Mouse (Mus musculus): ENCODE measurements around the gene Fam49a. TPM values are rescaled to one million over a fixed set of nuclear protein-coding genes. Genes with fewer than 3 reads are reported as not detected.
"Not testable (repeated sequence)": the region's sequence is repeated elsewhere in the genome, so short reads cannot be mapped to it uniquely, and the experiment has no call there.

Gene Fam49a
- total RNA-seq, 2 experiments from 2014 or later = 253 to 256 TPM

DNA sequence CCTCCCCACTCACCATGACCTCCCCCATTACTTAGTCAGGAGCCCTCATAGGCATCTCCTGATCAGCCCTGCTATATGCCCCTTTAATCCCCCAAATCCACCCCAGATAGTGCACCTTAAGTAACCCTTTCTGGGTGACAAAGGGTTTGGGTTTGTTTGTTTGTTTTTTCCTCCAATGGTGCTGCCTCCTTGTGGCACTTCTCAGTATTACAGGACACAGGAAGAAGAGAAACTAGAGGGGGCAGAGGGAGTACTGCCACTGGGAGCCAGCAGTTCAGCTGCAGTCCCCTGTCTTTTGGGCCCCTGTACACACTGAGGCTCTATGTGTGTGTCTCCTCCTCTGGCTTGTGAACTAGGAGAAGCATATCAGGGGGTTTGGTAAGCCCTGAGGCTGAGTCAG lies 51.5 kb downstream of the Fam49a start:
- peak in 1 of 2 experiments; percentile 51 for DNase-seq (ENCODE audit: low spot score in 2 of 2)

DNA sequence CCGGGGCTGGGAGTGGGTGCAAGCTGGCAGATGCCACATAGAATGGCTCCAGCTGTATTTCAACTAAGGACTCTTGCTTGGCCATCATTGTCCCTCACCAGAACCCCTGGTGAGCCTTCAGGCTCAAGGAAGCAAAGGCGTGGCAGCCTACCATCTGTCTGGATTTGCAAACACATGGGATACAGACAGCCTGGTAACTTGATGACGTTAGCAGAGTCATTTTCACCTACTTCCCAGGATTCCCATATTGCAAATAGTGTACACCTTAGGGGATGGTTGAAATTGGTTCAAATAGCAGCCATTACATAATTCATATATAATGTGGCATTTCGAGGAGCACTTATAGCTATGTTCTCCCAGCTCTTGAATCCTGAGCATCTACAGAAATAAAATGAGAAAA lies 52.0 kb downstream of the Fam49a start:
- DNase-seq (ENCODE audit: low spot score in 2 of 2) = no peak

GRCm38 (mm10) chr12:12314326-12314725 lies 52.4 kb downstream of the Fam49a start:
- DNase-seq (ENCODE audit: low spot score in 2 of 2) = no peak

- peak in 1 of 2 experiments; percentile 43 for DNase-seq (ENCODE audit: low spot score in 2 of 2)
These were observed 53.1 kb downstream of the Fam49a start for GRCm38 (mm10) chr12:12315011-12315410.

DNA sequence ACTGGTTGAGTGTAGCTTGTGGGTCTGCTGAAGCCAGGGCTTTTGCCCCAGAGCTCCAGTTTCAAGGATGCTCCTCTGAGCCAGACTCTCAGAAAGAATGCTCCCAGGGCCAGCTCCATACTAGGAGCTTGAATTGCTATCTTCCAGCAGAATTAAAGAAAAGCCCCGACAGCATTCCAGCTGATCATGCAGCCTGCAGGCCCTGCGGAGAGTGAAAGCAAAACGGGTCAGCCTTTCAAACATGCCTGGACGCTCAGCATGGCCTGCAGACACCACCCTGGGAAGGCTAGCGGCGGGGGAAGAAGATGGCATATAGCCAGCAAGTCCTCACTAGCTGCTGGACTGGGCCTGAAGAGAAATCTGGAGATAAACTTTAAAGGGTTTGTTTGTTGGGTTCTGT lies 55.0 kb downstream of the Fam49a start:
- DNase-seq (ENCODE audit: low spot score in 2 of 2) = peak in 1 of 2 experiments; percentile 47

- DNase-seq (ENCODE audit: low spot score in 2 of 2) = no peak
These were observed 55.7 kb downstream of the Fam49a start for GRCm38 (mm10) chr12:12317606-12318005.

- peak in 1 of 2 experiments; percentile 39 for DNase-seq (ENCODE audit: low spot score in 2 of 2)
These were observed 56.3 kb downstream of the Fam49a start for GRCm38 (mm10) chr12:12318140-12318734.

- no peak for DNase-seq (ENCODE audit: low spot score in 2 of 2)
These were observed 58.8 kb downstream of the Fam49a start for GRCm38 (mm10) chr12:12320693-12321092.

- DNase-seq (ENCODE audit: low spot score in 2 of 2) = no peak
These were observed 59.2 kb downstream of the Fam49a start for GRCm38 (mm10) chr12:12321111-12321510.

DNA sequence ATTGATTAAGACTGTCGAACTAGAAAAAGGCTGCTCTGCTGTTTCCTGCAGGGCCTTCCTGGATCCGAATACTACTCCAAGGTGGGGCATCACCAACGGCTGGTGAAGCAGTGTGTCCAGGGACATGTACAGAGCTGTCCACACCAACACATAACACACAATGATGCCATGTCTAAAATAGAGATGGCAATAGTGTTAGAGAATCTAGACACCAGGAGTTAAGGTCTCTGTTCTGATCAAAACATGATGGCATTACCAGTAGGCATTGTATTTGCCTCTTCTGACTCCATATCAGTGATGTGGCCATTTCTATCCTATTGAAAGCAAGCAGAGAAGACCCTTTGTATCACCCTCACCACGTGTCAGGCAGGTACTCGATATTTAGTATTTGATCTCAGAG lies 61.1 kb downstream of the Fam49a start:
- no peak for DNase-seq (ENCODE audit: low spot score in 2 of 2)

DNA sequence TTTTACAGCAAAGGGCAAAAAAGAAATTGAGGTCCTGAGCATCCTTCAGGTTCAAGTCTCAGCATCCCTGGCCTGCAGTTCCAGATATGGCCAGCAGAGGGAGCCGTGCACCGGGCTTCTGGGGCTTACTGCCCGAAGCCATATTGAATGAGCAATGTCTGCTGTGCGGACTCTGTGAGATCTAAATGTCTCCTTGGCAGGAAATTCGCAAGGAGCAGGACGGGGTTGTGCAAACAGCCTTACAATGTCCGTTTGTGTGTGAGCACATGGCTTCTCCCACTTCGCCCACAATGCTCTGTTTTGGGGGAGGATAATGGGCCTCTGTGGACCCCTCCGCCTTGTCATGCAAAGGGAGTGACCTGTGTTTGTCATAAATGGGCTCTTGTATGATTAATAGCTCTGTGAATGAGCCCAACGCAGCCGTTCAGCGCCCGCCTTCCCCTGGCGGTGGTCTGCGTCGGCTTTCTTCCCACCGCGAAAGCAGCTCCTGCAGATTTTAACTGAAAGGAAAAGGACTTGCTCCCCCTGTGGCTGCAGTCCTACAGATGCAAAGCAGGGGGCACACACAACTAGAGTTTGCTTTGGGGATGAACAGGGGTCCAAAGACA lies 61.8 kb downstream of the Fam49a start:
- DNase-seq (ENCODE audit: low spot score in 2 of 2) = peak; percentile 96 to 97

- not testable (repeated sequence) for DNase-seq (ENCODE audit: low spot score in 2 of 2)
These were observed 62.3 kb downstream of the Fam49a start for GRCm38 (mm10) chr12:12324266-12324665.

- DNase-seq (ENCODE audit: low spot score in 2 of 2) = no peak
These were observed 71.8 kb downstream of the Fam49a start for GRCm38 (mm10) chr12:12333526-12334310.

DNA sequence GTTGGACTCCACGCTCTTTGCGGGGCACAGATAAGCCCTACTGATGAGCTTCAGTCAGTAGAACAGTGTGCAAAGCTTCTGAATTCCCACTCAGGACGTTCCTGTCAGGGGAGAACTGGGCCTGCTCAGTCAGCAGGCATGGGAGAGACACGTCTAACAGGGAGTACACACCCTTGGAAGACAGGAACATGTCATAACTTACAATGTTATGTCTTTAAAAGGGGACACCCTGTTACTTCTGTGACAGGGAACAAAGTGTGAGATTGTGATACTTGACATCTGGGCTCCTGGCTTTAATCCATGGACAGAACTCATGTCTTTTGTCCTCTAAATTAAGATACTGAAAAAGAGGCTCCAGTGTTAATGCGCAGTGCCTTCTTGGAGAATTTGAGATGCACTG lies 72.5 kb downstream of the Fam49a start:
- no peak for DNase-seq (ENCODE audit: low spot score in 2 of 2)

DNA sequence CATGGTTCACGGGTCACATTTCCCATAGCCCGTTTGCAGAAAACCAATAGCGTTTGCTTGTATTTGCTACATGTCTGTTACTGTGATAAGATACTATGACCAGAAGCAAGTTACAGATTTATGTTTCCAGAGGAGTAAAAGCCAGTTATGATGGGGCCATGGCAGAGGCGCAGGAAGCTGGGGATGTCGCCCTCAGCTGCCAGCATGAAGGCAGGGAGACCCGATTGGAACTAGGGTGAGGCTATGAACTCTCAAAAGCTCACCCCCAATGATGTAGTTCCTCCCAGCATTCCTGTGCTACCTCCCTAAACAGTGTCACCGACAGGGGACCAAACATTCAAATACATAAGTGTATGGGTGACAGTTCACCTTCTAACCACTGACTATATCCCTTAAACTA lies 73.6 kb downstream of the Fam49a start:
- DNase-seq (ENCODE audit: low spot score in 2 of 2) = no peak

DNA sequence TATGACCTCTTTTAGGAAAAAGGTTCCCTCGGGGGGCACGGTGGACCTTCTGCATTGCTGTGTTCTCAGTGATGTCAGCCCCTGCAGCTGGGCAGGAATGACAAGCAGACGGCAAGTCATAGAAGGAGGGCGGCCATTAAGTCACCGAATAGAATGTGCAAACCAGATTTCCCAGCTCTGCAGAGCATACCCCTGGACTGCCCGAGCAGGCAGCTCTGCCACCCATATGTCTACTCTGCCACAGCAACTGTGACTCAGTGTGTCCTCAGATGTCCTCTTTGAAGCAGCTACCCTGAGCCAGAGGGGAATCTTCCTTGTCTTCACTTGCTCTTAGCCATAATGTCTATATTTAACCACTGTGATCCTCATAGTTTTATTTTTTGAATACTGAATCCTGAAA lies 75.4 kb downstream of the Fam49a start:
- DNase-seq (ENCODE audit: low spot score in 2 of 2) = no peak

DNA sequence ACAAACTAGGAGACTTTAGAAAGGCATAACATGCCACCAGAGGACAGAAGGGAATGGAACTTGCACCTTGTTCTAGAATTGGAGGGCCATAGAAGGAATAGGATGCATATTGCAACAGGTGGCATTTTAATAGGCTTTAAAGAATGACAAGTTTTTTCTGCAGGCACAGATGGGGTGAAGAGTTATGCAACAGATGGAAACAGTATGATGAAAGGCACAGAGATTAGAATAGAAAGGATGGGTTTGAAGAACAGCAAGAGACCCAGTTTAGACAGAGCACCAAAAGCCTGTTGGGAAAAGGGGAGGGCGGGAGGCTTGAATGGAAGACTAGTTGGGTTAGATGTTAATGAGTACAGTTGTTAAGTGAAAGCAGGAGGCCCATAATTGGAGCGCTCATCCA lies 81.4 kb downstream of the Fam49a start:
- no peak for DNase-seq (ENCODE audit: low spot score in 2 of 2)

- DNase-seq (ENCODE audit: low spot score in 2 of 2) = no peak
These were observed 86.7 kb downstream of the Fam49a start for GRCm38 (mm10) chr12:12348625-12349024.

GRCm38 (mm10) chr12:12349645-12350288 lies 87.8 kb downstream of the Fam49a start:
- no peak for DNase-seq (ENCODE audit: low spot score in 2 of 2)

DNA sequence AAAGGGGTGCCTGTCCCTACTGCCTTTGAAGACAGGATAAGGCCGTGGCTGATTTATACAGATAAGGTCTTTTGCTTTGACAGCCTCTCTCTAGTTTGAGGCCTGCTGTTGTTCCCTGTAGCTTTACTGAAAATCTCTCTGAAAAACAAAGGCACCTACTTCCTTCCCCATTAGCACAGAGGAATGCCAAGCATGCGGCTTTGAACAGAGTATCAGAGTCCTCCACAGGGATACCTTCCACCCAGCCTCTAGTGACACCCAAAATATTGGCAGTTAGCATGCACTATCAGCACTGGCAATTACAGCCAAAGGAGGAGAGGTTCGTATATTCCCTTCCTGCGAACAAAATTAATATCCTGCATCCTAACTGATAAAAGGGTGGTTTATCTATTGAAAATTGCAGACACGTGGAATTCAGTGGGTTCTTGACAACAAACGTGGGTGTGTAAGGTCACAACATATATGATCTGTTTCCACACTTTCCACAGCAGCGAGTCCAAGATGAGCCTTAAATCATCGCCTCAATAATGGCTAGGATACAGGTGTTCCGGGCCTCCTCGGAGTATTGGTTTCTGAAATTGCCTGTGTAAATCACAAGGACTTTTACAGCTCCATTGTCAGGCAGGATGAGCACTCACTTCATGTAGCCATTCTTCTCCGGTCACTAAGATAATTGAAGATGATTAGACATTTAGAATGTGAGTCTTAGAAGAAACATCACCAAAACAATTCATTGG lies 90.0 kb downstream of the Fam49a start:
- DNase-seq (ENCODE audit: low spot score in 2 of 2) = no peak

- DNase-seq (ENCODE audit: low spot score in 2 of 2) = no peak
These were observed 92.2 kb downstream of the Fam49a start for GRCm38 (mm10) chr12:12354115-12354653.

Measured in layer of hippocampus, postnatal 10 days (tissue).